Mouse (Mus musculus): ENCODE data around the gene Sptan1.

Sptan1 gene

GRCm38 (mm10) chr2:29965250-29965843 is at the start of gene Sptan1:
Gene Sptan1, plus strand, starts transcription at chr2:29965560.
- DNase-seq, result peak; percentile 97

- DNase-seq, result no peak
Observed at GRCm38 (mm10) chr2:29917621-29918020, 47.7 kb upstream of the Sptan1 start.

- DNase-seq, result peak; percentile 74
Observed at GRCm38 (mm10) chr2:29922011-29922410, 43.3 kb upstream of the Sptan1 start.

- DNase-seq, result no peak
Observed at GRCm38 (mm10) chr2:29926542-29926941, 38.8 kb upstream of the Sptan1 start.

- DNase-seq, result no peak
Observed at GRCm38 (mm10) chr2:29930506-29930905, 34.9 kb upstream of the Sptan1 start.

- DNase-seq, result no peak
Observed at GRCm38 (mm10) chr2:29931194-29931593, 34.2 kb upstream of the Sptan1 start.

- DNase-seq, result peak; percentile 97
Observed at GRCm38 (mm10) chr2:29934906-29935599, 30.3 kb upstream of the Sptan1 start, which contains the start of gene Gle1. Gene Gle1, plus strand, starts transcription at chr2:29935426.

GRCm38 (mm10) chr2:29940073-29940472 is 25.3 kb upstream of the Sptan1 start:
- no peak for DNase-seq

GRCm38 (mm10) chr2:29940826-29941225 is 24.5 kb upstream of the Sptan1 start:
- DNase-seq, result no peak

- DNase-seq, result peak; percentile 73
Observed at GRCm38 (mm10) chr2:29944723-29945122, 20.6 kb upstream of the Sptan1 start.

- DNase-seq, result no peak
Observed at GRCm38 (mm10) chr2:29948896-29949295, 16.5 kb upstream of the Sptan1 start.

- no peak for DNase-seq
Observed at GRCm38 (mm10) chr2:29961246-29961645, 4.1 kb upstream of the Sptan1 start.

GRCm38 (mm10) chr2:29964354-29965249 is 758 bp upstream of the Sptan1 start:
- peak; percentile 77 for DNase-seq

- peak; percentile 42 for DNase-seq
Observed at GRCm38 (mm10) chr2:29965906-29966305, 546 bp downstream of the Sptan1 start.

- no peak for DNase-seq
Observed at GRCm38 (mm10) chr2:29966826-29967225, 1.5 kb downstream of the Sptan1 start.

- no peak for DNase-seq
Observed at GRCm38 (mm10) chr2:29967768-29968167, 2.4 kb downstream of the Sptan1 start.

GRCm38 (mm10) chr2:29968638-29969037 is 3.3 kb downstream of the Sptan1 start:
- peak; percentile 64 for DNase-seq

- peak; percentile 92 for DNase-seq
Observed at GRCm38 (mm10) chr2:29971838-29972635, 6.7 kb downstream of the Sptan1 start.

- peak; percentile 84 for DNase-seq
Observed at GRCm38 (mm10) chr2:29973525-29973924, 8.2 kb downstream of the Sptan1 start.

GRCm38 (mm10) chr2:29977307-29977706 is 11.9 kb downstream of the Sptan1 start:
- DNase-seq, result peak; percentile 87

GRCm38 (mm10) chr2:29980661-29981060 is 15.3 kb downstream of the Sptan1 start:
- no peak for DNase-seq

GRCm38 (mm10) chr2:29991962-29992361 is 26.6 kb downstream of the Sptan1 start:
- no peak for DNase-seq

- no peak for DNase-seq
Observed at GRCm38 (mm10) chr2:30009101-30009500, 43.7 kb downstream of the Sptan1 start.
